Mouse (Mus musculus) forebrain, postnatal 0 days (tissue): ENCODE results near the gene Gm5089. TPM values are rescaled to one million over a fixed set of nuclear protein-coding genes. Genes with fewer than 3 reads are reported as not detected.

Experiments
- ATAC-seq: fragments of 200-750 bp; cut with Nextera tagmentation; 2 replicates; pipeline ENCODE4 v1.8.0; 2017; ENCODE audit warnings: mild to moderate bottlenecking, moderate library complexity
- DNase-seq: peaks from one replicate; pipeline ENCODE4 v3.0.0-alpha.2; 2015
- H3K27ac ChIP-seq: fragments of 300-500 bp; sonication (generic); 2 replicates; pipeline ENCODE4 v1.5.1; 2014; ENCODE audit warnings: low read depth, mild to moderate bottlenecking, antibody characterized with exemption, low read length, moderate library complexity, mixed read lengths
- H3K27me3 ChIP-seq: fragments of 300-500 bp; sonication (generic); 2 replicates; pipeline ENCODE4 v1.6.1; 2014; ENCODE audit warnings: mild to moderate bottlenecking, low read length, mixed read lengths; ENCODE audit not compliant: insufficient read depth
- H3K36me3 ChIP-seq: fragments of 300-500 bp; sonication (generic); 2 replicates; pipeline ENCODE4 v1.6.1; 2014; ENCODE audit warnings: mild to moderate bottlenecking, moderate library complexity; ENCODE audit not compliant: insufficient read depth
- H3K4me1 ChIP-seq: fragments of 300-500 bp; sonication (generic); 2 replicates; pipeline ENCODE4 v1.6.1; 2014; ENCODE audit warnings: antibody characterized with exemption; ENCODE audit not compliant: insufficient read depth
- H3K4me2 ChIP-seq: fragments of 300-500 bp; sonication (generic); 2 replicates; pipeline ENCODE4 v1.6.1; 2014; ENCODE audit warnings: low read depth, mild to moderate bottlenecking, moderate library complexity
- H3K4me3 ChIP-seq: fragments of 300-500 bp; sonication (generic); 2 replicates; pipeline ENCODE4 v1.5.1; 2014; ENCODE audit warnings: low read depth, low read length, mixed read lengths
- H3K9ac ChIP-seq: fragments of 300-500 bp; sonication (generic); 2 replicates; pipeline ENCODE4 v1.6.1; 2014; ENCODE audit warnings: mild to moderate bottlenecking
- H3K9me3 ChIP-seq: fragments of 300-500 bp; sonication (generic); 2 replicates; pipeline ENCODE4 v1.6.1; 2016; ENCODE audit warnings: low read length
- CTCF ChIP-seq: sonication (generic); IDR thresholded peaks from 2 replicates; pipeline ENCODE4 v1.5.1; 2016; ENCODE audit warnings: antibody characterized with exemption, control low read depth, low read depth
- WGBS: fragments of 180-500 bp; shearing (Covaris S2); extraction: QIAGEN DNeasy Blood & Tissue Kit; methylation state at CpG from one replicate; pipeline ENCODE4 v1.1.7; 2014; 5-methylcytosine and 5-hydroxymethylcytosine counted together
- polyA plus RNA-seq: library from polyadenylated mRNA; unstranded; fragments of >200 nt; fragmentation: Nextera tagmentation; extraction: Ambion mirVana; gene quantifications from 2 replicates; pipeline ENCODE4 v1.2.1, GENCODE M21; 2015
- total RNA-seq: library from RNA; depleted of rRNA; stranded (reverse); fragments of >200 nt; gene quantifications from 2 replicates; pipeline ENCODE4 v1.2.3, GENCODE M21; 2014

The Gm5089 gene
- total and polyA plus RNA-seq, 2 experiments from 2014 or later, result 0.12 to 0.33 TPM

DNA sequence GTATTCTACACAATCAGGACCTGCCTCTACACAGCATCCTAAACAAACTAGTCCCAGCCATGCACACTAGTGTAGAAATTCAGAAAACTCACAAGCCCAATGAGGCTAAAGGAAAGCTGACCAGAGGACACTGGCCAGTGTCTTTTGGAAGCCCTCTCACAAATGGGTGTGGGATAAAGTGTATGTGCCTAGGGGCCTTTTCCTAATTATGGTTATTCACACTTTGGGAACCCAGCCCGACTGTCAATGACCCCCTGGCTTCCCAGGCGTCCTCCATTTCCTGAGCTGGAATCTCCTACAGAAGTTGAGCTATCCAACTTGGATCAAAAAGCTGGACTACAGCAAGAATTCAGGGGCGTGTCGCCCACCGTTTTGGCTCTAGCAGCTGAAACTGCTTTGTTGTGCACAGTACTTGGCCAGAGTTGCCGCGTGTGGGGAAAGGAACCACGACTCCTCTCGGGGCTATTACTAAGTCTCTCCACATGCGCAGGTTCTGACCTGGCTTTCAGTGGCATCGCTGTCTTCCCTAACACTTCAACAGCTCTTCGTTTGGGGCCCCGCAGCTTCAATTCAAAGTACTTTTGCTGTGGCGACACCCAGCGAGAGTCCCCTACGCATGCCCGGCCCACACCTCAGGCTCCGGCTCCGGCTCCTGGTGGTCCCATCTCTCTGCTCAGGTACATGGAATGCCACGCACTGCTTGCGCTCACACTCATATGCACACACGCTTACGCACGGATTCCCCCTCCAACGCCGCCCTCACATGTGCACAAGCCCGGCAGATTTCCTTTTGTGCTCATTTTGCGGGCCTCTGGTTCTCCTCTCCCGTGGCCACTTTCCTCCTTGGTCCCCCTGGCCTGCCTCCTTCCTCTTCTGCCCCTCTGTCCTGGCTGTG, 1.1 kb downstream of the Gm5089 start:
- Histone ChIP-seq H3K4me2 (peak overlapping the region; percentile 59), H3K27me3 (peaks cover 34% of the 10 kb centered on the region), H3K9ac (peak overlapping the region; percentile 35; the same call in 1 of the 2 replicates), H3K27ac (peak overlapping the region; percentile 45), H3K4me3 (peak overlapping the region; percentile 24), H3K4me1 (peaks cover 18% of the 10 kb centered on the region), H3K36me3 (no peaks in the 10 kb centered on the region), H3K9me3 (no peaks in the 10 kb centered on the region)
- 0 out of 2 replicates have a peak, but pooled peaks have one; percentile 2 for TF ChIP-seq CTCF
- WGBS, result 5% methylated on average over 29 of the region's 29 CpGs
- ATAC-seq (no peak), DNase-seq (peak; percentile 35)

DNA sequence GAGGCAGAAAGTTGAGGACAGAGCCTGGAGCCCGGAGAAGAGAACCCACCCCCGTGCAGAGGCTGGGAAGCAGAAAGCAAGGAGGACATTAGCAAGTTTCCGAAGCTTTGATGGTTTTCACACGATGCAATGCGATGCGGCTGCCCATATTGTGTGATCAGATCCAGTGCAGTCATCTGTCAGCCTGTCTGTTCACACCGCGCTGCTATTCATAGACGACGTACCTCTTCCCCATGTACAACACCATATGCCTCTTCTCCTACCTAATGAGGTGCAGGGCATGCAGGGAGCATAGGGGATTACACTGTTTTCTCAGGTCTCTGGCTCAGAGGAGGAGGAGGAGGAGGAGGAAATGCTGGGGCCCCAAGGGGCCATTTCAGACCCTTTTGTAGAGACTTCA, 14.1 kb downstream of the Gm5089 start:
- peak; percentile 37 for DNase-seq
- no peak overlapping the region for H3K9ac ChIP-seq

DNA sequence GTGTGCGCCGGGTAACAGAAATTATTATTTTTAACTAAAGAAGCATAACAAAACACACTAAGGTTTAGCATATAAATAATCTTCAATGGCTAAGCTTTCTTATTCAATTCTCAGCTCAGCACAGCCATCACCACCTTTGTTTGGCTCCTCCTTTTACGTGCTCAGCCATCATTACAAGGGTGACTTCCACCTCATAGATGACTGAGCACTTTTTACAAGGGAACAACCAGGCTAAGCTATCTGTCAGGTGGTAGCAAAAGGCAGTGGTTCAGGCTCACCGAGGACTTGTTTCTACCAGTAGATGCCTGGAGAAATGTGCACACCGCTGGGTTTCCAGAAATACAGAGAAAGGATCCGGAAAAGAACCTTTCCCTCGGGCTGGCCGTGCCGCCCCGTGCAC, 16.9 kb downstream of the Gm5089 start:
- no peak for DNase-seq
- H3K4me2 ChIP-seq, result no peak overlapping the region
- 90% methylated on average over 10 of the region's 10 CpGs for WGBS

More for the DNA sequence above, 14.1 kb downstream of the Gm5089 start:
- Histone ChIP-seq H3K4me2 (no peak overlapping the region), H3K4me1 (no peaks in the 10 kb centered on the region), H3K27me3 (no peaks in the 10 kb centered on the region), H3K36me3 (no peaks in the 10 kb centered on the region), H3K4me3 (no peak overlapping the region), H3K27ac (no peak overlapping the region), H3K9me3 (no peaks in the 10 kb centered on the region)
- TF ChIP-seq CTCF, result no peak
- 42% methylated on average over 10 of the region's 10 CpGs for WGBS
- peak; percentile 50; the same call in 1 of the 2 replicates for ATAC-seq

DNA sequence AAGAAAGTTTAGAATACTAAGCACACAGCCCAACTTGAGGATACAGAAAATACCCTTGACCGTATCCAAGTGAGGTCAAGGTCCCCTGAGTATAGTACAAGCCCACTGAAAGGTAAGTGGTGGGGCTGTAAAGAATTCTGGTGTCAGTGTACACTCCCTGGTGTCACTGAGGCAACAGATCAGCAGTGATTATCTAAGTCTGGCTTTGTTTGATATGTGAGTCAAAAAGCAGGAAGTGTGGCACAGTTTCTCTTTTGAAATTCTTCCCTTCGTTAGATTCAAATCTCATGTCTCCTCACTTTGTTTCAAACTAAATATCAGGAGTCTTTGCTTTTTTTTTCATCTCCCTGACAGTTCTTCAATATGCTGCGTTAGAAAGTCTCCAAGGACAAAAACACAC, 18.4 kb downstream of the Gm5089 start:
- DNase-seq (no peak), ATAC-seq (no peak)
- 54% methylated on average over 3 of the region's 3 CpGs for whole genome bisulfite sequencing
- no peaks in the 10 kb centered on the region for H3K27me3 ChIP-seq
- H3K4me2 ChIP-seq, result no peak overlapping the region
- H3K36me3 ChIP-seq, result no peaks in the 10 kb centered on the region
- H3K27ac ChIP-seq, result no peak overlapping the region
- H3K9ac ChIP-seq, result no peak overlapping the region
- no peak overlapping the region for H3K4me3 ChIP-seq
- TF ChIP-seq CTCF, result no peak
- H3K4me1 ChIP-seq, result no peaks in the 10 kb centered on the region
- H3K9me3 ChIP-seq, result no peaks in the 10 kb centered on the region

More for the DNA sequence above, 16.9 kb downstream of the Gm5089 start:
- no peak for ATAC-seq
- H3K9me3 ChIP-seq, result no peaks in the 10 kb centered on the region
- no peak overlapping the region for H3K4me3 ChIP-seq
- no peak overlapping the region for H3K9ac ChIP-seq
- no peak for TF ChIP-seq CTCF
- H3K27ac ChIP-seq, result no peak overlapping the region
- H3K27me3 ChIP-seq, result no peaks in the 10 kb centered on the region
- H3K36me3 ChIP-seq, result no peaks in the 10 kb centered on the region
- H3K4me1 ChIP-seq, result no peaks in the 10 kb centered on the region

DNA sequence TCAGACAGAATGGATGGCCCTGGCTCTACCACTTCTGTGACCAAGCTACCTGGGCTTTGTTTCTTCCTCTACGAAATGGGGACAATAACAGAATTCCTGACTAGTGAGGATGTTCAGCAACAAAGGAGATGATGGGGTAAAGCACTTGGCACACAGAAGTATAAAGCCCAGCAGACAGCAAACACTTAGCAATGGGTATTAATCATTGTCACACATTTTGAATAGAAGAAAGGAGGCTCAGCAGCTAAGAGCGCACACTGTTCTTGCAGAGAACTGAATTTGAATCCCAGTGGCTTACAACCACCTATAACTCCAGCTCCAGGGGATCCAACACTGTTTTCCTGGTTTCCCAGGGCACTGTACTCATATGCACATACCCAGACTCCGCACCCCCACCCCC, 23.3 kb downstream of the Gm5089 start:
- WGBS, result 80% methylated on average over 3 of the region's 3 CpGs
- no peak for TF ChIP-seq CTCF
- Histone ChIP-seq H3K9ac (no peak overlapping the region), H3K9me3 (no peaks in the 10 kb centered on the region), H3K4me2 (no peak overlapping the region), H3K27ac (no peak overlapping the region), H3K4me1 (no peaks in the 10 kb centered on the region), H3K4me3 (no peak overlapping the region), H3K36me3 (no peaks in the 10 kb centered on the region), H3K27me3 (no peaks in the 10 kb centered on the region)
- no peak for DNase-seq
- ATAC-seq, result no peak

DNA sequence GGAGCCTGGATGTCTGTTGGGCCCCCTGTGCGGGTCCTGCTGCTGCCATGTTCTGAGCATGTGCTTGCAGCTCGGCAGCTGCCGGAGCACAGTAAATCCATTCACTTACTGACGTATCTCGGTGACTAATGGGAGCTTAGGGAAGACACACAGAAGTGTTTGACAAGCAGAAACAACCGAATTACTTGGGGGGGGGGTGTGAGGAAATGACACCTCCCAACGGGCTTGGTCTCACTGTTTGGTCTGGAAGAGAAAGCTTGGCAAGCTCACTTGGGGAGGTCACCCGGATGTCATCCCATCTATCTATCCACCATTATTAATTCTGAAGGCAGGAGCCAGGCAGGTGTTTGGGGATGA, 23.7 kb downstream of the Gm5089 start:
- Histone ChIP-seq H3K9me3 (no peaks in the 10 kb centered on the region), H3K27ac (no peak overlapping the region), H3K9ac (no peak overlapping the region), H3K4me1 (no peaks in the 10 kb centered on the region), H3K4me3 (no peak overlapping the region), H3K4me2 (no peak overlapping the region), H3K27me3 (no peaks in the 10 kb centered on the region), H3K36me3 (no peaks in the 10 kb centered on the region)
- ATAC-seq (0 out of 2 replicates have a peak, but pooled peaks have one; percentile 32), DNase-seq (no peak)
- TF ChIP-seq CTCF, result no peak
- WGBS, result 48% methylated on average over 8 of the region's 8 CpGs

DNA sequence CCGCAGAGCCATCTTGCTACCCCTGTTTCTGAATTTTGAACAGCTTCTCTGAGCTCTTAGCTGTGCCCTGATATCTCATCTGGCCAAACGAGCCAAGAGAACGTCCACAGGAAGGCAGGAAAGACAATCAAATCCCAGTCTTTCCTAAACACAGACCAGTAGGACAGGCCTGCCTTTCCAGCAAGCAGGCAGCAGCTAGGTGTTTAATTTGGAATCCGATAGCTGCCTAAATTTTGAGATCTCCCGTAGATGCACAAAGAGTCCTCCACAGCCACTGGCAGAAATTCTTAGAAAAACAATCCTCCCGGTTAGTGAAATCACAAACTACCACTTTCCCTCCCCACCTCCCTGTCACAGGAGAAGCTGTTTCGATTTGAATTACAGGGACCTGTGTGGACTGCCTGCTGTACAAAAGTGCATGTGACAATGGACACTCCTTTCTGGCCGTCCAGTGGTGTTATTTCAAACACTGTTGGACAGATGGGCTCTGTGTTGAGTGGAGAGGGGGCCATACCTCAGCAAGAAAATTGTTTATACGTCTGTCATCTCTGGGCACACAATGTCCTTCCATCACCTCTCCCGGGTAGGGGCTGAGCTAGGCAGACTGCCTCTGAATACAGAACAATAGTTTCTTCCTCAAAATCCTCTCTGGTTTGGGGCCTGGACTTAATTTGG, 24.2 kb downstream of the Gm5089 start:
- Histone ChIP-seq H3K9me3 (no peaks in the 10 kb centered on the region), H3K36me3 (no peaks in the 10 kb centered on the region), H3K4me2 (no peak overlapping the region), H3K4me1 (no peaks in the 10 kb centered on the region), H3K4me3 (no peak overlapping the region), H3K27me3 (no peaks in the 10 kb centered on the region), H3K27ac (no peak overlapping the region), H3K9ac (no peak overlapping the region)
- TF ChIP-seq CTCF, result no peak
- DNase-seq (no peak), ATAC-seq (no peak)
- WGBS, result 57% methylated on average over 10 of the region's 10 CpGs
